Mouse (Mus musculus) forebrain, embryonic 14.5 days (tissue): ENCODE results near the gene Megf8. TPM values are rescaled to one million over a fixed set of nuclear protein-coding genes. Genes with fewer than 3 reads are reported as not detected.
A peak's percentile ranks its signal among the peaks of the same experiment; 100 is the strongest.
"Not testable (repeated sequence)": the region's sequence is repeated elsewhere in the genome, so short reads cannot be mapped to it uniquely, and the experiment has no call there.

Source experiments
- ATAC-seq: fragments of 200-750 bp; cut with Nextera tagmentation; 2 replicates; pipeline ENCODE4 v1.8.0; 2017; ENCODE audit warnings: mild to moderate bottlenecking, moderate library complexity
- DNase-seq: peaks from one replicate; pipeline ENCODE4 v3.0.0-alpha.2; 2015; ENCODE audit warnings: low spot score
- H3K27ac ChIP-seq: fragments of 300-500 bp; sonication (generic); 2 replicates; pipeline ENCODE4 v1.5.1; 2014; ENCODE audit warnings: low read depth, mild to moderate bottlenecking, control low read depth, low read length, moderate library complexity
- H3K27me3 ChIP-seq: fragments of 300-500 bp; sonication (generic); replicated peaks from 2 replicates; pipeline ENCODE4 v1.6.1; 2014; ENCODE audit warnings: low read length, control low read depth, mixed read lengths; ENCODE audit not compliant: control insufficient read depth, insufficient read depth
- H3K36me3 ChIP-seq: fragments of 300-500 bp; sonication (generic); 2 replicates; pipeline ENCODE4 v1.6.1; 2014; ENCODE audit warnings: low read length, control low read depth; ENCODE audit not compliant: control insufficient read depth, insufficient read depth
- H3K4me1 ChIP-seq: fragments of 300-500 bp; sonication (generic); 2 replicates; pipeline ENCODE4 v1.6.1; 2014; ENCODE audit warnings: antibody characterized with exemption, low read length, control low read depth; ENCODE audit not compliant: control insufficient read depth, insufficient read depth
- H3K4me2 ChIP-seq: fragments of 300-500 bp; sonication (generic); 2 replicates; pipeline ENCODE4 v1.6.1; 2014; ENCODE audit warnings: mild to moderate bottlenecking, control low read depth, low read length
- H3K4me3 ChIP-seq: fragments of 300-500 bp; sonication (generic); 2 replicates; pipeline ENCODE4 v1.5.1; 2014; ENCODE audit warnings: low read depth, low read length, control low read depth
- H3K9ac ChIP-seq: fragments of 300-500 bp; sonication (generic); 2 replicates; pipeline ENCODE4 v1.6.1; 2014; ENCODE audit warnings: mild to moderate bottlenecking, low read length, control low read depth, moderate library complexity
- H3K9me3 ChIP-seq: fragments of 300-500 bp; sonication (generic); replicated peaks from 2 replicates; pipeline ENCODE4 v1.6.1; 2016; ENCODE audit warnings: low read length, control low read depth, mixed read lengths; ENCODE audit not compliant: control insufficient read depth
- WGBS: fragments of 180-500 bp; shearing (Covaris S2); extraction: QIAGEN DNeasy Blood & Tissue Kit; methylation state at CpG from one replicate; pipeline ENCODE4 v1.1.7; 2014; 5-methylcytosine and 5-hydroxymethylcytosine counted together
- polyA plus RNA-seq: library from polyadenylated mRNA; unstranded; fragments of >200 nt; fragmentation: Nextera tagmentation; extraction: Ambion mirVana; gene quantifications from 2 replicates; pipeline ENCODE4 v1.2.1, GENCODE M21; 2014

Gene Megf8
- polyA plus RNA-seq, 1 experiment from 2014 or later, result 13.3 TPM

- WGBS, result 76% methylated on average over 8 of the region's 8 CpGs
- Histone ChIP-seq H3K4me2 (peak overlapping the region; percentile 62), H3K9ac (peak overlapping the region; percentile 0), H3K9me3 (no peaks in the 10 kb centered on the region), H3K36me3 (peaks cover 2% of the 10 kb centered on the region; the same call in 1 of the 2 replicates), H3K4me3 (peak overlapping the region; percentile 56; the same call in 1 of the 2 replicates), H3K27ac (no peak overlapping the region), H3K4me1 (peaks cover 14% of the 10 kb centered on the region), H3K27me3 (no peaks in the 10 kb centered on the region)
- ATAC-seq (no peak), DNase-seq (no peak)
Observed at GRCm38 (mm10) chr7:25393451-25394210, 76.7 kb downstream of the Megf8 start.

GRCm38 (mm10) chr7:25394754-25395153, 77.8 kb downstream of the Megf8 start:
- Histone ChIP-seq H3K9me3 (no peaks in the 10 kb centered on the region), H3K4me1 (peaks cover 14% of the 10 kb centered on the region), H3K36me3 (no peaks in the 10 kb centered on the region), H3K4me3 (peak overlapping the region; percentile 56), H3K27me3 (no peaks in the 10 kb centered on the region), H3K4me2 (peak overlapping the region; percentile 62), H3K9ac (peak overlapping the region; percentile 73), H3K27ac (no peak overlapping the region)
- WGBS, result 16% methylated on average over 7 of the region's 7 CpGs
- no peak for ATAC-seq
- DNase-seq, result no peak

- peak overlapping the region; percentile 73 for H3K9ac ChIP-seq
- 2% methylated on average over 21 of the region's 22 CpGs for WGBS
- H3K27me3 ChIP-seq, result no peaks in the 10 kb centered on the region
- peak overlapping the region; percentile 62 for H3K4me2 ChIP-seq
- H3K9me3 ChIP-seq, result no peaks in the 10 kb centered on the region
- peaks cover 14% of the 10 kb centered on the region for H3K4me1 ChIP-seq
- no peaks in the 10 kb centered on the region for H3K36me3 ChIP-seq
- H3K4me3 ChIP-seq, result peak overlapping the region; percentile 56
- H3K27ac ChIP-seq, result no peak overlapping the region; the same call in 1 of the 2 replicates
- DNase-seq (no peak), ATAC-seq (no peak)
Observed at GRCm38 (mm10) chr7:25395186-25395557, 78.2 kb downstream of the Megf8 start.

- peak overlapping the region; percentile 73 for H3K9ac ChIP-seq
Observed at GRCm38 (mm10) chr7:25395558-25396521, 78.9 kb downstream of the Megf8 start.

GRCm38 (mm10) chr7:25396621-25397020, 79.7 kb downstream of the Megf8 start:
- H3K27me3 ChIP-seq, result no peaks in the 10 kb centered on the region
- ATAC-seq, result no peak
- H3K9me3 ChIP-seq, result no peaks in the 10 kb centered on the region
- no peak for DNase-seq
- H3K9ac ChIP-seq, result peak overlapping the region; percentile 29; the same call in 1 of the 2 replicates
- H3K4me2 ChIP-seq, result peak overlapping the region; percentile 62; the same call in 1 of the 2 replicates
- peaks cover 14% of the 10 kb centered on the region for H3K4me1 ChIP-seq
- no peak overlapping the region; the same call in 1 of the 2 replicates for H3K27ac ChIP-seq
- H3K36me3 ChIP-seq, result no peaks in the 10 kb centered on the region
- WGBS, result 89% methylated on average over 14 of the region's 14 CpGs
- H3K4me3 ChIP-seq, result no peak overlapping the region

More at GRCm38 (mm10) chr7:25395558-25396521, 78.9 kb downstream of the Megf8 start:
- peak overlapping the region; percentile 62 for H3K4me2 ChIP-seq
- peak; percentile 98 for ATAC-seq
- no peaks in the 10 kb centered on the region for H3K36me3 ChIP-seq
- H3K27ac ChIP-seq, result peak overlapping the region; percentile 22; the same call in 1 of the 2 replicates
- H3K27me3 ChIP-seq, result no peaks in the 10 kb centered on the region
- H3K4me3 ChIP-seq, result peak overlapping the region; percentile 56
- DNase-seq, result peak; percentile 98
- no peaks in the 10 kb centered on the region for H3K9me3 ChIP-seq
- 7% methylated on average over 50 of the region's 52 CpGs for WGBS
- H3K4me1 ChIP-seq, result peaks cover 14% of the 10 kb centered on the region

- H3K9me3 ChIP-seq, result no peaks in the 10 kb centered on the region
- H3K4me3 ChIP-seq, result no peak within 1 kb of the TSS
- no peaks in the 10 kb centered on the region for H3K36me3 ChIP-seq
- ATAC-seq, result no peak
- H3K9ac ChIP-seq, result no peak within 1 kb of the TSS
- H3K27me3 ChIP-seq, result no peaks in the 10 kb centered on the region
- H3K4me2 ChIP-seq, result no peak within 1 kb of the TSS
- DNase-seq, result no peak
- 96% methylated on average over 1 of the region's 1 CpGs for WGBS
- H3K27ac ChIP-seq, result no peak within 1 kb of the TSS
- peaks cover 14% of the 10 kb centered on the region for H3K4me1 ChIP-seq
Observed at GRCm38 (mm10) chr7:25398610-25399009, 81.6 kb downstream of the Megf8 start, which contains the start of gene Lipe. Gene Lipe, minus strand, starts transcription at chr7:25398710.

GRCm38 (mm10) chr7:25399028-25399427, 82.1 kb downstream of the Megf8 start:
- not testable (repeated sequence) for H3K27ac ChIP-seq, H3K36me3 ChIP-seq, H3K9me3 ChIP-seq, H3K9ac ChIP-seq, H3K4me3 ChIP-seq, H3K4me2 ChIP-seq, H3K27me3 ChIP-seq, DNase-seq, ATAC-seq
- peaks cover 10% of the 10 kb centered on the region for H3K4me1 ChIP-seq

- Histone ChIP-seq H3K9ac (no peak overlapping the region), H3K4me1 (no peaks in the 10 kb centered on the region), H3K36me3 (no peaks in the 10 kb centered on the region), H3K27ac (no peak overlapping the region), H3K9me3 (no peaks in the 10 kb centered on the region), H3K4me3 (no peak overlapping the region), H3K27me3 (no peaks in the 10 kb centered on the region), H3K4me2 (no peak overlapping the region)
- DNase-seq, result no peak
- ATAC-seq, result no peak
- 65% methylated on average over 2 of the region's 2 CpGs for WGBS
Observed at GRCm38 (mm10) chr7:25401551-25401950, 84.6 kb downstream of the Megf8 start.
